Mouse (Mus musculus): ENCODE results near the gene Cdc42se2. TPM values are rescaled to one million over a fixed set of nuclear protein-coding genes. Genes with fewer than 3 reads are reported as not detected.
A peak's percentile ranks its signal among the peaks of the same experiment; 100 is the strongest.

The Cdc42se2 gene
- polyA plus RNA-seq, 1 experiment from 2014 or later, result 56.3 TPM

DNA sequence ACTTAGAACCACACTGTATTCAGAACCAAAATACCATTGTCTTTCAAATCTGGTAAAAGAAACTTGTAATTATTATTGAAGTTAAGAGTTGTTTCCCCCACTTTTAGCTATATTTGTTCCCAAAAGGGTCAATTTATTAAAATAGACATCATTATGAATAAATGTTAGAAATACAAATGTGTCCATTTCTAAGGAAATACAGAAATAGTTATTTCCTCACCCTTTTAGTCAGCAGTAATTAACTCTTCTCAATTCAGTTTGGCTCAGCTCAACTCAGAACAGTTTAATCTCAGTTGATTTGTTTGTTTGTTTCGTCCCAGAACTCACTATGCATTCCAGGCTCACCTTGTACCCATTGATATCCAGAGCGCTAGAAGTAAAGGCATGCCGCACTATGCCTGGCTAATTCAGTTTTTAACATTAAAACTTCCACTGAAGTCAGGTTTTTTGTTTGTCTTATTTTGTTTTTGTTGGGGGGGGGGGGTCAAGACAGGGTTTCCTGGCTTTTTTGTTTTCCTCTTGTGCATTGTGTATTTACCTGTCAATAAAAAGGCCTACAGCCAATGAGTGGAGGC lies 19.3 kb downstream of the Cdc42se2 start:
- Histone ChIP-seq H3K27ac (ENCODE audit: low read length) (no peak overlapping the region), H3K4me2 (replicated peaks; ENCODE audit: low read depth, low read length) (no peak overlapping the region), H3K4me1 (ENCODE audit: insufficient read depth, low read depth, low read length) (peaks cover 6% of the 10 kb centered on the region; the same call in 1 of the 2 replicates), H3K9ac (replicated peaks; ENCODE audit: low read depth) (no peak overlapping the region), H3K4me3 (ENCODE audit: low read depth, low read length) (no peak overlapping the region), H3K36me3 (ENCODE audit: insufficient read depth, low read length) (no peaks in the 10 kb centered on the region), H3K9me3 (ENCODE audit: low read length) (no peaks in the 10 kb centered on the region), H3K27me3 (replicated peaks; ENCODE audit: insufficient read depth, low read length) (no peaks in the 10 kb centered on the region)
- whole genome bisulfite sequencing, result 94% methylated on average over 3 of the region's 3 CpGs
- DNase-seq (ENCODE audit: low spot score) (no peak), ATAC-seq (no peak)
- TF ChIP-seq EP300 (IDR thresholded peaks at IDR 0.05), result no peak
- no peak for TF ChIP-seq CTCF (IDR thresholded peaks at IDR 0.05)

DNA sequence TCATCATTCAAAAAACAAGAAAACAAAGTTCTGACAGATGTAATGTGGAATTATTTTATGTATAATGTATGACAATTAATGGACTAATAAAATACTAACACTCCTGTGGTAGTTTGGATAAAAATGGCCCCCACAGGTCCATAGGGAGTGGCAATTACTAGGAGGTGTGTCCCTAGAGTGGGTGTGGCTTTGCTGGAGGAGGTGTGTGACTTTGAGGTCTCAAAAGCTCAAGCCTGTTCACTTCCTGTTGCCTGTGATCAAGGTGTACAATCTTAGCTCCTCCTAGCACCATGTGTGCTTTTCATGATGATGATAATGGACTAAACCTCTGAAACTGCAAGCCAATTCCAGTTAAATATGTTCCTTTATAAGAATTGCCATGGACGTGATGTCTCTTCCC lies 22.7 kb downstream of the Cdc42se2 start:
- WGBS, result 88% methylated on average over 1 of the region's 1 CpGs
- Histone ChIP-seq H3K4me1 (ENCODE audit: insufficient read depth, low read depth, low read length) (peaks cover 6% of the 10 kb centered on the region; the same call in 1 of the 2 replicates), H3K27ac (ENCODE audit: low read length) (no peak overlapping the region), H3K4me3 (ENCODE audit: low read depth, low read length) (no peak overlapping the region), H3K4me2 (replicated peaks; ENCODE audit: low read depth, low read length) (no peak overlapping the region), H3K9me3 (ENCODE audit: low read length) (no peaks in the 10 kb centered on the region), H3K9ac (replicated peaks; ENCODE audit: low read depth) (no peak overlapping the region), H3K36me3 (ENCODE audit: insufficient read depth, low read length) (no peaks in the 10 kb centered on the region), H3K27me3 (replicated peaks; ENCODE audit: insufficient read depth, low read length) (no peaks in the 10 kb centered on the region)
- no peak for ATAC-seq
- no peak for DNase-seq (ENCODE audit: low spot score)
- no peak for TF ChIP-seq CTCF (IDR thresholded peaks at IDR 0.05)
- no peak for TF ChIP-seq EP300 (IDR thresholded peaks at IDR 0.05)

GRCm38 (mm10) chr11:54764026-54764425 lies 23.4 kb downstream of the Cdc42se2 start:
- Histone ChIP-seq H3K4me1 (ENCODE audit: insufficient read depth, low read depth, low read length) (0 out of 2 replicates have a peak, but pooled peaks cover 2% of the 10 kb centered on the region), H3K4me2 (replicated peaks; ENCODE audit: low read depth, low read length) (no peak overlapping the region), H3K27ac (ENCODE audit: low read length) (no peak overlapping the region), H3K9me3 (ENCODE audit: low read length) (no peaks in the 10 kb centered on the region), H3K36me3 (ENCODE audit: insufficient read depth, low read length) (no peaks in the 10 kb centered on the region), H3K4me3 (ENCODE audit: low read depth, low read length) (no peak overlapping the region), H3K9ac (replicated peaks; ENCODE audit: low read depth) (no peak overlapping the region), H3K27me3 (replicated peaks; ENCODE audit: insufficient read depth, low read length) (no peaks in the 10 kb centered on the region)
- ATAC-seq, result no peak
- no peak for DNase-seq (ENCODE audit: low spot score)
- WGBS, result 66% methylated on average over 3 of the region's 3 CpGs
- TF ChIP-seq CTCF (IDR thresholded peaks at IDR 0.05) (no peak), EP300 (IDR thresholded peaks at IDR 0.05) (no peak)

DNA sequence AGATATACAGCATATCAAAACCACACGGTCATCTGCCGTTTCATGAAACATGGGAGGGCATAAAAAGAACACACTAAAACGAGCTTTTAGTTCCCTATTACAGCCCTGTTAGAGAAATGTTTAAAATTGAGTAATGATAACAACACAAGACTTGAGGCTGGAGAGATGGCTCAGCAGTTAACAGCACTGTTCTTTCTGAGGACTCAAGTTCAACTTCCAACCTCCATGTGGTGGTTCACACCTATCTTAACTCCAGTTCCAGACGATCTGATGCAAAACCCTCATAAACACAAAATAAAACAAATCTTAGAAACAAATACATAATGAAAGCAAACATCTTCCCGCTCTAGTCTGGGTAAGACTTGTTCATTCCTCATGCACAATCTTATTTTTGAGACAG lies 24.7 kb downstream of the Cdc42se2 start:
- H3K4me3 ChIP-seq (ENCODE audit: low read depth, low read length), result no peak overlapping the region
- no peak for DNase-seq (ENCODE audit: low spot score)
- H3K27me3 ChIP-seq (replicated peaks; ENCODE audit: insufficient read depth, low read length), result no peaks in the 10 kb centered on the region
- H3K4me2 ChIP-seq (replicated peaks; ENCODE audit: low read depth, low read length), result no peak overlapping the region
- TF ChIP-seq CTCF (IDR thresholded peaks at IDR 0.05) (no peak), EP300 (IDR thresholded peaks at IDR 0.05) (no peak)
- no peak overlapping the region for H3K9ac ChIP-seq (replicated peaks; ENCODE audit: low read depth)
- 0 out of 2 replicates have a peak, but pooled peaks cover 2% of the 10 kb centered on the region for H3K4me1 ChIP-seq (ENCODE audit: insufficient read depth, low read depth, low read length)
- WGBS, result 83% methylated on average over 5 of the region's 5 CpGs
- no peak for ATAC-seq
- H3K9me3 ChIP-seq (ENCODE audit: low read length), result no peaks in the 10 kb centered on the region
- H3K27ac ChIP-seq (ENCODE audit: low read length), result no peak overlapping the region
- H3K36me3 ChIP-seq (ENCODE audit: insufficient read depth, low read length), result no peaks in the 10 kb centered on the region

DNA sequence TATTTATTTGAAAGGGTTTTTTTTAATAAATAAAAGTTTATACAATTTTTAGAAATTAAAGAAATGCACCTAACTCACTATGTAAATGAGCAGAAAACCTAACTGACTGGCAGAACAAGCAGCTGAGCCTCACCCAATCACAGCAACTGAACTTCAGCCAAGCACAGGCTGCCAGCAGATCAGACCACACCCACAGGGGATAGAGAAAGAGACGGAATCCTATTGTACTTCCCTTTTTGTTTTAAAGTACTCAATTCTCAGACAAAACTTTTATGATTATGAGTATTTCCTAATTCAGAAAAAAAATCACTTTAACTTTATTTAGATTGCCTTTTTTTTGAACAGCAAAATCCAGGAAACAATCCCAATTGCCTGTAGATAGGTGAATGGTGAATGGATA lies 29.5 kb downstream of the Cdc42se2 start:
- H3K9ac ChIP-seq (replicated peaks; ENCODE audit: low read depth), result no peak overlapping the region
- no peaks in the 10 kb centered on the region for H3K27me3 ChIP-seq (replicated peaks; ENCODE audit: insufficient read depth, low read length)
- ATAC-seq (no peak; the same call in 1 of the 2 replicates), DNase-seq (ENCODE audit: low spot score) (peak; percentile 61)
- no peak overlapping the region for H3K4me2 ChIP-seq (replicated peaks; ENCODE audit: low read depth, low read length)
- H3K36me3 ChIP-seq (ENCODE audit: insufficient read depth, low read length), result peaks cover 9% of the 10 kb centered on the region; the same call in 1 of the 2 replicates
- 11% methylated on average over 1 of the region's 1 CpGs for WGBS
- no peak for TF ChIP-seq EP300 (IDR thresholded peaks at IDR 0.05)
- TF ChIP-seq CTCF (IDR thresholded peaks at IDR 0.05), result no peak
- H3K4me3 ChIP-seq (ENCODE audit: low read depth, low read length), result no peak overlapping the region
- no peaks in the 10 kb centered on the region for H3K9me3 ChIP-seq (ENCODE audit: low read length)
- H3K4me1 ChIP-seq (ENCODE audit: insufficient read depth, low read depth, low read length), result no peaks in the 10 kb centered on the region
- no peak overlapping the region for H3K27ac ChIP-seq (ENCODE audit: low read length)

DNA sequence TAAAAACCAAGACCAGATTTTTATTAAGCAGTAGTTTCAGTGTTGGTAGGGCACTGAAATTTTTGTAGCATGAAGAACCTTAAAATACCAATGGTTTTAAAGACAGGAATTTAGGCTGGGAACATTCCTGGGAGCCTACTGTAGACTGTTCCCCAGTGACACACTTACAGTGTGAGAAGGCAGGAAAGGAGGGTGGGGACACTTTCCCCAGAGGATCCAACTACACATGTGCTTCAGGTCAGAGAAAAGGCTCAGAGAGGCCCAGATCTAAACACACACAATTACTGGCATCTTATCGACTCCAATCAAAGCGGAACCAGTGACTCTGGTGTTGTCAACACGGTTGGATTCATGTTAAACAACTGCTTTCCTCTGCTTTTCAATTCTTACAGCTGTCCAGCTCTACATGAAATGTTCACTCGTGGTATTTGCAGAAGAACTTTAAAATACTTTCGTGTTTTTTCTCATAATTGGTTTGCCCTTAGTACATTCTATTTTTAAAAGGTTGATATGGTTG lies 32.3 kb downstream of the Cdc42se2 start:
- H3K27me3 ChIP-seq (replicated peaks; ENCODE audit: insufficient read depth, low read length), result no peaks in the 10 kb centered on the region
- H3K4me2 ChIP-seq (replicated peaks; ENCODE audit: low read depth, low read length), result no peak overlapping the region
- H3K9ac ChIP-seq (replicated peaks; ENCODE audit: low read depth), result no peak overlapping the region
- 73% methylated on average over 5 of the region's 5 CpGs for WGBS
- no peaks in the 10 kb centered on the region for H3K9me3 ChIP-seq (ENCODE audit: low read length)
- ATAC-seq, result no peak
- TF ChIP-seq EP300 (IDR thresholded peaks at IDR 0.05), result no peak
- no peak for TF ChIP-seq CTCF (IDR thresholded peaks at IDR 0.05)
- H3K4me3 ChIP-seq (ENCODE audit: low read depth, low read length), result no peak overlapping the region
- H3K4me1 ChIP-seq (ENCODE audit: insufficient read depth, low read depth, low read length), result no peaks in the 10 kb centered on the region
- H3K27ac ChIP-seq (ENCODE audit: low read length), result no peak overlapping the region
- H3K36me3 ChIP-seq (ENCODE audit: insufficient read depth, low read length), result peaks cover 10% of the 10 kb centered on the region; the same call in 1 of the 2 replicates
- DNase-seq (ENCODE audit: low spot score), result no peak
